Mouse (Mus musculus) myocyte (in vitro differentiated cells): ENCODE data around the gene C3. TPM values are rescaled to one million over a fixed set of nuclear protein-coding genes. Genes with fewer than 3 reads are reported as not detected.

Experiments used
- H3K27me3 ChIP-seq: one replicate; pipeline ENCODE4 v1.6.1; 2011; ENCODE audit not compliant: control insufficient read depth, insufficient read depth, insufficient read length
- H3K36me3 ChIP-seq: one replicate; pipeline ENCODE4 v1.6.1; 2011; ENCODE audit not compliant: control insufficient read depth, insufficient read depth
- H3K4me2 ChIP-seq: one replicate; pipeline ENCODE4 v1.6.1; 2011; ENCODE audit warnings: low read depth, control low read depth
- H3K4me3 ChIP-seq: one replicate; pipeline ENCODE4 v1.5.1; 2011; ENCODE audit warnings: mild to moderate bottlenecking, control low read depth, moderate library complexity
- H3K79me2 ChIP-seq: one replicate; pipeline ENCODE4 v1.6.1; 2011; ENCODE audit not compliant: control insufficient read depth, insufficient read depth
- H3ac ChIP-seq: one replicate; pipeline ENCODE4 v1.6.1; 2011; ENCODE audit not compliant: control insufficient read depth, insufficient read length
- CEBPB ChIP-seq: IDR thresholded peaks from 2 replicates; pipeline ENCODE4 v1.6.1; 2011; ENCODE audit warnings: mild to moderate bottlenecking, moderate library complexity; ENCODE audit not compliant: poor library complexity, insufficient read depth, severe bottlenecking
- E2F4 ChIP-seq: IDR thresholded peaks from one replicate; pipeline ENCODE4 v1.6.1; 2011; ENCODE audit warnings: mild to moderate bottlenecking, control low read depth, moderate library complexity; ENCODE audit not compliant: insufficient read depth
- MAX ChIP-seq: IDR thresholded peaks from one replicate; pipeline ENCODE4 v1.6.1; 2011; ENCODE audit warnings: low read depth, mild to moderate bottlenecking, control low read depth
- MYOD1 ChIP-seq, 3 experiments: IDR thresholded peaks; one replicate each; pipeline ENCODE4 v1.6.1; 2011; ENCODE audit warnings: control low read depth in 2 of 3, low read depth in 2 of 3, mild to moderate bottlenecking in 2 of 3, moderate library complexity in 1 of 3; ENCODE audit not compliant: insufficient read length in 2 of 3, control insufficient read depth in 1 of 3
- MYOG ChIP-seq, 3 experiments: IDR thresholded peaks; one replicate each; pipeline ENCODE4 v1.6.1; 2011; ENCODE audit warnings: control low read depth in 2 of 3, low read depth in 2 of 3, mild to moderate bottlenecking in 2 of 3; ENCODE audit not compliant: insufficient read length in 2 of 3, control insufficient read depth in 1 of 3, insufficient read depth in 1 of 3
- POLR2A ChIP-seq: IDR thresholded peaks from one replicate; pipeline ENCODE4 v1.6.1; 2011; ENCODE audit warnings: low read depth, mild to moderate bottlenecking, control low read depth, moderate library complexity; ENCODE audit not compliant: insufficient read length
- POLR2AphosphoS2 ChIP-seq: IDR thresholded peaks from one replicate; pipeline ENCODE4 v1.6.1; 2011; ENCODE audit warnings: low read depth, control low read depth; ENCODE audit not compliant: insufficient read length
- REST ChIP-seq: IDR thresholded peaks from one replicate; pipeline ENCODE4 v1.6.1; 2011; ENCODE audit warnings: mild to moderate bottlenecking, control low read depth, moderate library complexity; ENCODE audit not compliant: insufficient read depth, insufficient read length
- SRF ChIP-seq: IDR thresholded peaks from one replicate; pipeline ENCODE4 v1.6.1; 2011; ENCODE audit warnings: low read depth; ENCODE audit not compliant: control insufficient read depth, insufficient read length
- TCF12 ChIP-seq: IDR thresholded peaks from one replicate; pipeline ENCODE4 v1.6.1; 2011; ENCODE audit warnings: mild to moderate bottlenecking, control low read depth; ENCODE audit not compliant: poor library complexity, insufficient read depth, severe bottlenecking
- TCF3 ChIP-seq: IDR thresholded peaks from one replicate; pipeline ENCODE4 v1.6.1; 2011; ENCODE audit warnings: low read depth, control low read depth; ENCODE audit not compliant: insufficient read length
- USF1 ChIP-seq: IDR thresholded peaks from one replicate; pipeline ENCODE4 v1.6.1; 2011; ENCODE audit warnings: low read depth, mild to moderate bottlenecking, control low read depth, moderate library complexity
- polyA plus RNA-seq: library from polyadenylated mRNA; unstranded; fragments of >200 nt; fragmentation: generic; extraction: Trizol; gene quantifications from one replicate; pipeline ENCODE4 v1.2.1, GENCODE M21; 2012; ENCODE audit warnings: missing spikeins

The C3 gene
- polyA plus RNA-seq, 1 experiment: 0.12 TPM

- H3K27me3 ChIP-seq: no peaks in the 10 kb centered on the region
- no peaks in the 10 kb centered on the region for H3K79me2 ChIP-seq
- H3ac ChIP-seq: no peak overlapping the region
- H3K4me2 ChIP-seq: no peak overlapping the region
- no peaks in the 10 kb centered on the region for H3K36me3 ChIP-seq
- TF ChIP-seq SRF (no peak), POLR2A (no peak), MYOG (IDR thresholded peaks at IDR 0.05; ENCODE audit: control insufficient read depth in 1 of 3, insufficient read depth in 1 of 3, insufficient read length in 2 of 3, low read depth in 2 of 3) (no peak), CEBPB (no peak), TCF3 (no peak), MYOD1 (IDR thresholded peaks at IDR 0.05; ENCODE audit: control insufficient read depth in 1 of 3, insufficient read length in 2 of 3, low read depth in 2 of 3) (no peak), REST (no peak), MAX (no peak), E2F4 (no peak), TCF12 (no peak), POLR2AphosphoS2 (no peak), USF1 (no peak)
- no peak overlapping the region for H3K4me3 ChIP-seq
Measured at GRCm38 (mm10) chr17:57166800-57167791, 60.8 kb downstream of the C3 start.

Other genes with a start within 250 kb of the C3 start
- gene Acer1, start 246.0 kb downstream of the C3 start, polyA plus RNA-seq: not detected
- 154 TPM for gene Clpp, start 237.8 kb downstream of the C3 start, polyA plus RNA-seq
- 61.9 TPM for gene Alkbh7, start 230.8 kb downstream of the C3 start, polyA plus RNA-seq
- 1.1 TPM for gene Pspn, start 228.1 kb downstream of the C3 start, polyA plus RNA-seq
- 61.6 TPM for gene Gtf2f1, start 216.8 kb downstream of the C3 start, polyA plus RNA-seq
- gene Gm17949, start 216.7 kb downstream of the C3 start, polyA plus RNA-seq: 0.04 TPM
- 42.5 TPM for gene Khsrp, start 196.6 kb downstream of the C3 start, polyA plus RNA-seq
- gene Slc25a41, start 186.5 kb downstream of the C3 start, polyA plus RNA-seq: not detected
- not detected for gene Crb3, start 169.0 kb downstream of the C3 start, polyA plus RNA-seq
- gene Slc25a23, start 168.3 kb downstream of the C3 start, polyA plus RNA-seq: 2.2 TPM
- gene Dennd1c, start 149.6 kb downstream of the C3 start, polyA plus RNA-seq: 0.04 TPM
- gene Tubb4a, start 140.4 kb downstream of the C3 start, polyA plus RNA-seq: 0.14 TPM
- gene Tnfsf9, start 122.8 kb downstream of the C3 start, polyA plus RNA-seq: 7.0 TPM
- gene Cd70, start 78.4 kb downstream of the C3 start, polyA plus RNA-seq: not detected
- not detected for gene Tnfsf14, start 34.0 kb downstream of the C3 start, polyA plus RNA-seq
- 53.9 TPM for gene Gpr108, start 20.3 kb upstream of the C3 start, polyA plus RNA-seq
- gene Trip10, start 21.3 kb upstream of the C3 start, polyA plus RNA-seq: 39.2 TPM
- gene Vav1, start 51.0 kb upstream of the C3 start, polyA plus RNA-seq: not detected
- gene Adgre1, start 130.6 kb upstream of the C3 start, polyA plus RNA-seq: 0.01 TPM